Mouse (Mus musculus) CD4-positive naive resting alpha-beta T cell, adult 57 days (primary cell): ENCODE data around the gene Dzip1. TPM values are rescaled to one million over a fixed set of nuclear protein-coding genes. Genes with fewer than 3 reads are reported as not detected.

Experiments
- total RNA-seq: library from RNA; stranded (reverse); gene quantifications from one replicate; pipeline ENCODE4 v1.2.4, GENCODE M21; 2023

Dzip1 gene
- 61.0 TPM for total RNA-seq

GRCm38 (mm10) chr14:118924673-118925615, at the start of gene Dzip1:
Gene Dzip1, minus strand, starts transcription at chr14:118925460.

GRCm38 (mm10) chr14:118937533-118938492, 12.6 kb upstream of the Dzip1 start, which contains the start of gene Dnajc3:
Gene Dnajc3, plus strand, starts transcription at chr14:118937976.

Other genes starting within 250 kb of the Dzip1 start
- 19.0 TPM for gene Abcc4, start 219.2 kb downstream of the Dzip1 start, total RNA-seq
- 2.6 TPM for gene Cldn10, start 137.6 kb downstream of the Dzip1 start, total RNA-seq
- gene Dnajc3, start 12.5 kb upstream of the Dzip1 start, total RNA-seq, result 51.9 TPM
- gene Uggt2, start 174.0 kb upstream of the Dzip1 start, total RNA-seq, result 1.1 TPM
- gene Hs6st3, start 212.9 kb upstream of the Dzip1 start, total RNA-seq, result not detected